Mouse (Mus musculus) skeletal muscle tissue, adult 2 months (tissue): ENCODE data around the gene Pabpc4.
"Not testable (repeated sequence)": the region's sequence is repeated elsewhere in the genome, so short reads cannot be mapped to it uniquely, and the experiment has no call there.

Experiments used
- DNase-seq: peaks from one replicate; pipeline ENCODE4 v3.0.0-alpha.2; 2012; ENCODE audit warnings: low read depth, low spot score

Gene Pabpc4

GRCm38 (mm10) chr4:123247147-123247880, 14.8 kb upstream of the Pabpc4 start:
- peak; percentile 78 for DNase-seq

- peak; percentile 92 for DNase-seq
Measured at GRCm38 (mm10) chr4:123248971-123249567, 13.1 kb upstream of the Pabpc4 start.

GRCm38 (mm10) chr4:123252214-123252613, 9.9 kb upstream of the Pabpc4 start:
- no peak for DNase-seq

GRCm38 (mm10) chr4:123254617-123255016, 7.5 kb upstream of the Pabpc4 start:
- DNase-seq: peak; percentile 59

- DNase-seq: no peak
Measured at GRCm38 (mm10) chr4:123260071-123260746, 1.9 kb upstream of the Pabpc4 start.

GRCm38 (mm10) chr4:123271063-123271462, 8.9 kb downstream of the Pabpc4 start:
- no peak for DNase-seq

- no peak for DNase-seq
Measured at GRCm38 (mm10) chr4:123280117-123280516, 18.0 kb downstream of the Pabpc4 start.

- DNase-seq: peak; percentile 93
Measured at GRCm38 (mm10) chr4:123282500-123282899, 20.3 kb downstream of the Pabpc4 start.

- DNase-seq: peak; percentile 65
Measured at GRCm38 (mm10) chr4:123282915-123283674, 20.9 kb downstream of the Pabpc4 start.

GRCm38 (mm10) chr4:123283675-123284064, 21.5 kb downstream of the Pabpc4 start:
- DNase-seq: peak; percentile 61

GRCm38 (mm10) chr4:123284731-123285624, 22.8 kb downstream of the Pabpc4 start:
- DNase-seq: peak; percentile 74

GRCm38 (mm10) chr4:123286790-123287189, 24.6 kb downstream of the Pabpc4 start:
- DNase-seq: no peak

GRCm38 (mm10) chr4:123289038-123289437, 26.9 kb downstream of the Pabpc4 start:
- no peak for DNase-seq

GRCm38 (mm10) chr4:123292390-123292789, 30.2 kb downstream of the Pabpc4 start:
- no peak for DNase-seq

- DNase-seq: no peak
Measured at GRCm38 (mm10) chr4:123292989-123293388, 30.8 kb downstream of the Pabpc4 start.

GRCm38 (mm10) chr4:123293661-123294443, 31.7 kb downstream of the Pabpc4 start:
- DNase-seq: no peak

- DNase-seq: not testable (repeated sequence)
Measured at GRCm38 (mm10) chr4:123295026-123295425, 32.9 kb downstream of the Pabpc4 start.

- DNase-seq: no peak
Measured at GRCm38 (mm10) chr4:123295516-123296147, 33.5 kb downstream of the Pabpc4 start.

- no peak for DNase-seq
Measured at GRCm38 (mm10) chr4:123296148-123296534, 34.0 kb downstream of the Pabpc4 start.
